Mouse (Mus musculus): ENCODE results near the gene Cdk5rap1. TPM values are rescaled to one million over a fixed set of nuclear protein-coding genes. Genes with fewer than 3 reads are reported as not detected.
A peak's percentile ranks its signal among the peaks of the same experiment; 100 is the strongest.
"Not testable (repeated sequence)": the region's sequence is repeated elsewhere in the genome, so short reads cannot be mapped to it uniquely, and the experiment has no call there.

Cdk5rap1 gene
- polyA plus RNA-seq, 1 experiment from 2014 or later, result 10.6 TPM

- ATAC-seq (ENCODE audit: low FRiP score, low TSS enrichment), result peak; percentile 82
- WGBS, result 50% methylated on average over 11 of the region's 11 CpGs
- Histone ChIP-seq H3K36me3 (ENCODE audit: control insufficient read depth, insufficient read depth, low read length) (no peaks in the 10 kb centered on the region), H3K9me3 (ENCODE audit: control insufficient read depth, low read length) (no peaks in the 10 kb centered on the region), H3K27ac (ENCODE audit: low read depth, low read length) (peak overlapping the region; percentile 32; the same call in 1 of the 2 replicates), H3K4me2 (replicated peaks; ENCODE audit: low read depth, low read length) (no peak overlapping the region), H3K27me3 (ENCODE audit: control insufficient read depth, insufficient read depth, low read length) (no peaks in the 10 kb centered on the region), H3K4me1 (ENCODE audit: control insufficient read depth, insufficient read depth, low read length) (peaks cover 8% of the 10 kb centered on the region), H3K4me3 (ENCODE audit: low read length) (no peak overlapping the region), H3K9ac (ENCODE audit: low read depth, low read length) (no peak overlapping the region)
Observed at GRCm38 (mm10) chr2:154390180-154390964, 17.6 kb upstream of the Cdk5rap1 start.

GRCm38 (mm10) chr2:154379103-154379502 is 6.3 kb upstream of the Cdk5rap1 start:
- Histone ChIP-seq H3K36me3 (ENCODE audit: control insufficient read depth, insufficient read depth, low read length) (no peaks in the 10 kb centered on the region; the same call in 1 of the 2 replicates), H3K9ac (ENCODE audit: low read depth, low read length) (no peak overlapping the region), H3K4me1 (ENCODE audit: control insufficient read depth, insufficient read depth, low read length) (no peaks in the 10 kb centered on the region), H3K27me3 (ENCODE audit: control insufficient read depth, insufficient read depth, low read length) (no peaks in the 10 kb centered on the region), H3K4me2 (replicated peaks; ENCODE audit: low read depth, low read length) (no peak overlapping the region), H3K27ac (ENCODE audit: low read depth, low read length) (no peak overlapping the region), H3K9me3 (ENCODE audit: control insufficient read depth, low read length) (no peaks in the 10 kb centered on the region), H3K4me3 (ENCODE audit: low read length) (no peak overlapping the region)
- 89% methylated on average over 7 of the region's 7 CpGs for WGBS
- no peak for ATAC-seq (ENCODE audit: low FRiP score, low TSS enrichment)

GRCm38 (mm10) chr2:154374807-154375601 is 2.2 kb upstream of the Cdk5rap1 start:
- Histone ChIP-seq H3K4me1 (ENCODE audit: control insufficient read depth, insufficient read depth, low read length) (0 out of 2 replicates have a peak, but pooled peaks cover 3% of the 10 kb centered on the region), H3K4me2 (replicated peaks; ENCODE audit: low read depth, low read length) (no peak overlapping the region), H3K9ac (ENCODE audit: low read depth, low read length) (no peak overlapping the region), H3K9me3 (ENCODE audit: control insufficient read depth, low read length) (no peaks in the 10 kb centered on the region), H3K4me3 (ENCODE audit: low read length) (no peak overlapping the region), H3K27ac (ENCODE audit: low read depth, low read length) (no peak overlapping the region), H3K36me3 (ENCODE audit: control insufficient read depth, insufficient read depth, low read length) (no peaks in the 10 kb centered on the region), H3K27me3 (ENCODE audit: control insufficient read depth, insufficient read depth, low read length) (no peaks in the 10 kb centered on the region)
- no peak for ATAC-seq (ENCODE audit: low FRiP score, low TSS enrichment)
- 87% methylated on average over 6 of the region's 6 CpGs for WGBS

GRCm38 (mm10) chr2:154373961-154374632 is 1.3 kb upstream of the Cdk5rap1 start:
- Histone ChIP-seq H3K4me2 (replicated peaks; ENCODE audit: low read depth, low read length) (no peak overlapping the region), H3K9me3 (ENCODE audit: control insufficient read depth, low read length) (no peaks in the 10 kb centered on the region), H3K36me3 (ENCODE audit: control insufficient read depth, insufficient read depth, low read length) (peaks cover 8% of the 10 kb centered on the region; the same call in 1 of the 2 replicates), H3K27ac (ENCODE audit: low read depth, low read length) (no peak overlapping the region), H3K9ac (ENCODE audit: low read depth, low read length) (no peak overlapping the region), H3K4me3 (ENCODE audit: low read length) (no peak overlapping the region), H3K4me1 (ENCODE audit: control insufficient read depth, insufficient read depth, low read length) (0 out of 2 replicates have a peak, but pooled peaks cover 3% of the 10 kb centered on the region), H3K27me3 (ENCODE audit: control insufficient read depth, insufficient read depth, low read length) (no peaks in the 10 kb centered on the region)
- ATAC-seq (ENCODE audit: low FRiP score, low TSS enrichment), result no peak
- WGBS, result 60% methylated on average over 6 of the region's 6 CpGs

GRCm38 (mm10) chr2:154372151-154372829 is 520 bp downstream of the Cdk5rap1 start:
- peak overlapping the region; percentile 88 for H3K9ac ChIP-seq (ENCODE audit: low read depth, low read length)
- no peaks in the 10 kb centered on the region for H3K27me3 ChIP-seq (ENCODE audit: control insufficient read depth, insufficient read depth, low read length)
- peak overlapping the region; percentile 95 for H3K27ac ChIP-seq (ENCODE audit: low read depth, low read length)
- H3K4me2 ChIP-seq (replicated peaks; ENCODE audit: low read depth, low read length), result peak overlapping the region; percentile 67
- H3K4me3 ChIP-seq (ENCODE audit: low read length), result peak overlapping the region; percentile 83
- peak; percentile 94 for ATAC-seq (ENCODE audit: low FRiP score, low TSS enrichment)
- peaks cover 23% of the 10 kb centered on the region; the same call in 1 of the 2 replicates for H3K36me3 ChIP-seq (ENCODE audit: control insufficient read depth, insufficient read depth, low read length)
- 0 out of 2 replicates have a peak, but pooled peaks cover 3% of the 10 kb centered on the region for H3K4me1 ChIP-seq (ENCODE audit: control insufficient read depth, insufficient read depth, low read length)
- no peaks in the 10 kb centered on the region for H3K9me3 ChIP-seq (ENCODE audit: control insufficient read depth, low read length)
- WGBS, result under 1% methylated on average over 42 of the region's 42 CpGs

- H3K4me3 ChIP-seq (ENCODE audit: low read length), result no peak overlapping the region
- 93% methylated on average over 1 of the region's 1 CpGs for whole genome bisulfite sequencing
- H3K4me1 ChIP-seq (ENCODE audit: control insufficient read depth, insufficient read depth, low read length), result 0 out of 2 replicates have a peak, but pooled peaks cover 3% of the 10 kb centered on the region
- H3K27ac ChIP-seq (ENCODE audit: low read depth, low read length), result no peak overlapping the region
- ATAC-seq (ENCODE audit: low FRiP score, low TSS enrichment), result no peak
- H3K4me2 ChIP-seq (replicated peaks; ENCODE audit: low read depth, low read length), result no peak overlapping the region
- no peak overlapping the region for H3K9ac ChIP-seq (ENCODE audit: low read depth, low read length)
- H3K27me3 ChIP-seq (ENCODE audit: control insufficient read depth, insufficient read depth, low read length), result no peaks in the 10 kb centered on the region
- H3K36me3 ChIP-seq (ENCODE audit: control insufficient read depth, insufficient read depth, low read length), result peaks cover 53% of the 10 kb centered on the region
- H3K9me3 ChIP-seq (ENCODE audit: control insufficient read depth, low read length), result no peaks in the 10 kb centered on the region
Observed at GRCm38 (mm10) chr2:154367510-154367909, 5.3 kb downstream of the Cdk5rap1 start.

GRCm38 (mm10) chr2:154354000-154354425 is 18.8 kb downstream of the Cdk5rap1 start:
- Histone ChIP-seq H3K9ac (ENCODE audit: low read depth, low read length) (peak overlapping the region; percentile 13; the same call in 1 of the 2 replicates), H3K4me2 (replicated peaks; ENCODE audit: low read depth, low read length) (peak overlapping the region; percentile 11; the same call in 1 of the 2 replicates), H3K36me3 (ENCODE audit: control insufficient read depth, insufficient read depth, low read length) (peaks cover 12% of the 10 kb centered on the region; the same call in 1 of the 2 replicates), H3K4me3 (ENCODE audit: low read length) (peak overlapping the region; percentile 30)
- H3K4me1 ChIP-seq (ENCODE audit: control insufficient read depth, insufficient read depth, low read length); H3K9me3 ChIP-seq (ENCODE audit: control insufficient read depth, low read length); H3K27ac ChIP-seq (ENCODE audit: low read depth, low read length); H3K27me3 ChIP-seq (ENCODE audit: control insufficient read depth, insufficient read depth, low read length): not testable (repeated sequence)
- WGBS, result 95% methylated on average over 14 of the region's 19 CpGs
- ATAC-seq (ENCODE audit: low FRiP score, low TSS enrichment), result 0 out of 2 replicates have a peak, but pooled peaks have one; percentile 66

GRCm38 (mm10) chr2:154348152-154348551 is 24.7 kb downstream of the Cdk5rap1 start:
- Histone ChIP-seq H3K9me3 (ENCODE audit: control insufficient read depth, low read length) (no peaks in the 10 kb centered on the region), H3K4me1 (ENCODE audit: control insufficient read depth, insufficient read depth, low read length) (no peaks in the 10 kb centered on the region), H3K27me3 (ENCODE audit: control insufficient read depth, insufficient read depth, low read length) (no peaks in the 10 kb centered on the region), H3K4me2 (replicated peaks; ENCODE audit: low read depth, low read length) (no peak overlapping the region), H3K9ac (ENCODE audit: low read depth, low read length) (no peak overlapping the region), H3K27ac (ENCODE audit: low read depth, low read length) (no peak overlapping the region), H3K36me3 (ENCODE audit: control insufficient read depth, insufficient read depth, low read length) (peaks cover 37% of the 10 kb centered on the region; the same call in 1 of the 2 replicates), H3K4me3 (ENCODE audit: low read length) (no peak overlapping the region)
- 92% methylated on average over 3 of the region's 3 CpGs for WGBS
- no peak for ATAC-seq (ENCODE audit: low FRiP score, low TSS enrichment)
